Mouse (Mus musculus): ENCODE data around the gene Gsta3. TPM values are rescaled to one million over a fixed set of nuclear protein-coding genes. Genes with fewer than 3 reads are reported as not detected.
"Not testable (repeated sequence)": the region's sequence is repeated elsewhere in the genome, so short reads cannot be mapped to it uniquely, and the experiment has no call there.

Gene Gsta3
- polyA plus RNA-seq (2012; rRNA removed): 78.5 and 112 TPM in 2 replicates

DNA sequence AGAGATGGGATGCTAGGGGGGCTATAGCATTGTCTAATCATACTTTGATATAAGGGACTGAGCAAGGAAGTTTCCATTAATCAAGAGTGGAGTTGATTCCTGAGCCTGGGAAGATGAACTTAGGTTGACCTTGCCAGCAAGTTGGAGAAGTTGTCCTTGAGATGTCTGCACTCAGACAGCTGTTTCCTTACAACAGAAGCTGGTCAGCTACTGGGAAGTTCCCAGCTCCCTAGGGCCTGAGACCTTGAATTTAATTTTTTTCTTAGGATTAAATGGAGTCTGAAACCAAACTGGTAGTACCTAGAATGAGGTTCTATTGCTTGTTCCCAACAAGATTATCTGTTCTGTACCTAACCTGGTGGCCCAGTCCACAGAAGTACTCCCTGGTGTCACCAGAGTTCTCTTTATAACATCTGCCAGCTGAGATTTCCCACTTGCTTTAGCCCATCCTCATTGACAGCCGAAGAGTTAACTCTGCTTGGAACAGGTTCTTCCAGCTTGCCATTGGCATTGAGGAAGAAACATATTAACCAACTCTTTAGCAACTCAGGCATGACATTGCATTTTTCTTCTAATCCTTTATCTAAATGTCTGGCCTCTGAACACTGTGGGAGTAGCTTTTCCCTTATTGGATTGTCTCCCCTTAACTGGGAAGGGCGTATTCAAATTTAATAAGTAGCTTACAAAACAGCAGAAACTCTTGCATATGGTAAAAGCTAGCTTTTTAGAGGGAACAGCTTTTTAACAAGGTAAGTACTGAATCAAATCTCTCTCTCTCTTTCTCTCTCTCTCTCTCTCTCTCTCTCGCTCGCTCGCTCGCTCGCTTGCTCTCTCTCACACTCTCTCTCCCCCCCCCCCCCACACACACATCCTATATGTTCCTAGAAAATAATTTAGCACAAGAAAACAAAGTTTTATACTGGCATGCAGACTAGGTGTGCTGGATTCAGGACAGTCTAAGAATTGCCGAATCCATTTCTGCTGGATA, at the start of gene Gsta3:
Gene Gsta3, plus strand, starts transcription at position 679 of the 988 bp plus-strand sequence.
- no peak for DNase-seq (ENCODE audit: low spot score)

DNA sequence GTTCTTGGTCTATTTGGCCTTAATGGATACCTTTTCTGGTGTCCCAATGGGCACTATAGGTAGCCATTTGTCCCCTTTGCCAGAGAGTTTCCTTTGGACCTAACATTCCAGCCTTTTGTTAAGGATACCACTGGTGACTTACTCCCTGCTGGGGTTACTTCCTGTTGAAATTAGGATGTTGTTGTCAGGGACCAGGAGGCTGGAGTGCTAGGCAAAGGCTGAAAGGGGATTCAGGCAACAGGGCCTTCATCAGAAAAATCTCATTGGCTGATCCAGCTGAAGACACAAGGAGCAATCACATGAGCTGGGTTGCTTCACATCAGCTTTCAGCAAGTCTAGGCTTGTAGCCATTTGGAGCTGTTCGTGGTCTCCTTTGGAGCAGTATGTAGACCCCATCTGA, 34.1 kb upstream of the Gsta3 start:
- DNase-seq (ENCODE audit: low spot score): no peak

DNA sequence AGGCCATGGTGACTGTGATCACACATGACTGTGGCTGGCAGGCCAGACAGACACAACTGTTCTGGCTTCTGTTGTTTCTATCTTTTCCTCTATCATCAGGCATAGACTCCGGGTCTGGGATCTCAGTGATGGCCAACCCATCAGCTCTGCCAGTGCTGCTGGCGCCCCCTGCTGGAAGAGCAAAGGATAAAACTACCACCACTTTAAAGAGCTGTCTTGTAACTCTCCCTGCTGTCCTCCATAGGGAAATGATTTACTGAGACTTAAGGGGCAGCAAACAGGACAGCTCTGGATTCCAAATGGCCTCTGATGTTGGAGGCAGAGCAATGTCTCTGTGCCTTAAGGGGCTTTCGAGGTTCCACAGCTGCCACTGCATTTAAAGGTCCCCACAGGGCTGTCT, 26.9 kb upstream of the Gsta3 start:
- not testable (repeated sequence) for DNase-seq (ENCODE audit: low spot score)

DNA sequence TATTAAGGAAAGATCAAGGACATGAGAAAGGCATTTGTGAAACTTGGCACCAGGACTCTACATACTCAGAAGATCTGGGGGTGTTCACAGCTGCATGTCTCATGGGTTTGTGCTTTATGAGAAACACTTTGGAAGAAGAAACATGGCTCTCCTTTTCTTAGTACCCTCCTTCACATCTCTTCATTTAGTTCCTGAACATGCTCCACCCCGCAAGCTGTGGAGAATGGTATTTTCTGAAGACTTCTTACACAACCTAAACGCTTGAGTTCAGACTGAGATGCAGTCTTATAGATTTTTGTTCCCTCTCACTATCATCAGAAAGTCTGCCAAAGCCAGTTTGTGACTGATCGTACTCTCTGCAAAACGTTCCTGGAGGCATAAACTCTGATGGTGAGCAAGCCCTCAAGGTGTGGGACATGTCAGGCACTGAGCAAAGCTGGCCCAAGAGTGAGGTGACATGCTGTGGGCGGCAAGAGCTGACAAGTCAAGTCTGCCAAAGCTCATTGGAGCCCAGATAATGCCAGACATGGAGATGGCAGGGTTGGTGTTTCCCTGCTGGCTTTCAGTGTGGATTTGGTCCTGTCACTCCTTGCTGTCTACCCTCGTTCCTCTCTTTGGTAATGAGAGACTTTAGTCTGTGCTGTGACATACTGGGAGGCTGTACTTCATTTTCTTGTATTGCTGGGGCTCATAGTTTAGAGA, 26.2 kb upstream of the Gsta3 start:
- DNase-seq (ENCODE audit: low spot score): not testable (repeated sequence)

DNA sequence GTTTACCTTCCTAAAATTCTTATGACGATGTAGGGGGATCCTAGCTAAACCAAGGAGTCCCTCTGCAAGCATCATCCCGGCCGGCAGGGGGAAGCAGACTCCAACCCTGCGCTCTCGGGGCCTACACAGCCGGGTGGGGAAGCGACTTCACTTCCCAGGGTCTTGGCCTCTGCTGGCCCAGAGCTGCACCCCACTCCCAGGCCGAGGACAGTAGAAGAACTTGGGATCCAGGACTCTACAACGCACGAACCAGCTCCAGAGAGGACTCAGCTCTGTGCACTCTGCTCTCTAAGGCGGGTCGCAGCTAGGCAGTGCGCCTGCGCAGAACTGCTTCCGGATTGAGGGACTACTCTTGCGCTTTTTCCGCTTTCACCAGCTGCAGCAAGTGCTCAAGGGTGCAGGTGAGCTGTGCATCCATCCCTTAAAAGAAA, 21.9 kb upstream of the Gsta3 start, which contains the start of gene Tmem14a:
Gene Tmem14a, plus strand, starts transcription at position 87 of the 431 bp plus-strand sequence.
- peak; percentile 81 for DNase-seq (ENCODE audit: low spot score)

DNA sequence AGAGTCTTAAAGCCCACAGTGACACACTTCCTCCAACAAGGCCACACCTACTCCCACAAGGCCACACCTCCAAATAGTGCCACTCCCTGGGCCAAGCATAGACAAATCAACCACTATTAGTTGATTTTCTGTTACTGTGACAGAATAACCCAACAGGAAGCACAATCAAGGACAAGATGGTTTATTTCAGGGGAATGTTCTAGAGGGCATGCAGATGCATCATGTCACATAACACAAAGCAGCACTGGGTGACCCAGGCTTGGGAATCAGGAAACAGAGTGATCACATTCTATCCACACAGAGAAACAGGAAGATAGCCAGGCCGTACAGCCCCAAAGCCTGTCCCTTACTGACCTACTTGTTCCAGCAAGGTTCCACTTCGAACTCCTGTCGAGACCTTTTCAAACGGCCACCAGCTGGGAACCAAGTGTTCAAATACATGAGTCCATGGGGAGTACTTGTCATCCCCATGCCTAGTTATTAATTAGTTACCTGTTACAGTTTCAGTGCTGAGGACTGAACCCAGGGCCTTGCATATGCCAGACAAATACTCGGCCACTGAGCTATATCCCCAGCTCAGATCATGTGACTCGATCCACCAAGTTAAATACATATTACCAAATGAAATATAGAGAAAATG, 12.5 kb upstream of the Gsta3 start:
- no peak for DNase-seq (ENCODE audit: low spot score)

DNA sequence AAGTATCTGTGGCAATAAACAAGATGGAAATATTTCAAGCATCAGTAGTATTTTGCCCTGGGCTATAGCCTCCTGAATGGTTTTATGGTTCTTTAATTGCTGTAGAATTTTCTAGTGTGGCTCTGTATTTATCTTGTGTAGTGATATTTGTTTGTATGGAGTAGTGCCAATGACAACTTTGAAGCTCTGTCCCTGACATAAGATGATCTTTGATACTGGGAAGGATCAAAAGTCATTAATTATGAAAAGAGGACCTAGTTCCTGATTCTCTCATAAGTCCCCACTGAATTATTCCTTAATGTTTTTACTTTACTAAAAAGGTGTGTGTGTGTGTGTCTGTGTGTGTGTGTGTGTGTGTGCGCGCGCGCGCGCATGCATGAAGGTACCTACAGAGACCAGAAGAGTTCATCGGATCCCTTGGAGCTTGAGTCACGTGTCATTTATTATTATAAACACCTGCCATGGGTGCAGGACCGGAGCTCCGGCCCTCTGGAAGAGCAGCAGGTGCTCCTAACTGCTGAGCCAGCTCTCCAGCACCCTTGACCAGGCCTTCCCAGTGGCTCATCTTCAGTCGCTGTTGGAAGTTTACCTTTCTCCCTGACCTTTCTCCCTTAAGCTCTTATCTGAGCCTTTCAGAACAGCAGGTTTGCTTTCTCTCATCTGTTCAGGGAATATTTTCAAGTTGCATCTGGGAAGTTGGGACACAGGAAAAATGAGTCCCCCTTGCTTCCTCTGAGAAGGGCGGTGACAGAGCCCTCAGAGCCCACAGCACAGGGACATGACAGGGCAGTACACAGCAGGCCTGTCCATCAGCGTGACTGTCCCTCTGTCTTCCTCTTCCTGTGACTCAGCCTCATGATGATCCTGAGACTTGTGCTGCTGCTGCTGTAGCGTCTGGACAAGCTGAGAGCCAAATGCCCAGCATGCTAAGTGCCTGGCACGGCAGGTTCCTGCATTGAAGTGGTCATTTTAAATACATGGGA, 11.4 kb upstream of the Gsta3 start:
- not testable (repeated sequence) for DNase-seq (ENCODE audit: low spot score)

DNA sequence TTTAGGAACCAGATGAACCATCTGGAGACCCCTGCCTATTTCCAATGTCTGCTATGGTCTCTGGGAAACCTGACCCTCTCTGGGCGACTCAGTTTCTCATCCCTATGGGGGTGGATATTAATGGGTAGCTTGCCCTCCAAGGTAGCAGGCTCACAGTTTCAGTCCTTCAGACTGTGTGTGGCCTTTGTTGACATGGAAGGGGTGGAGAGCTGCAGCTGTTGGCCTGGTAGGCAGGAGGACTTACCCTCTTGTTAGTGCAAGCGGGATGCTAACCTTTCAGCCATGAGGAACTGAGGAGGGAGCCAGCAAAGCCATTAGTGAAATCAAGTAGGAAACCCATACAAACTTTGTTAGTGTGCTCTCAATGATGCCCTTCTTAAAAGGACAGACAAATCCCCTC, 10.0 kb upstream of the Gsta3 start:
- DNase-seq (ENCODE audit: low spot score): no peak

DNA sequence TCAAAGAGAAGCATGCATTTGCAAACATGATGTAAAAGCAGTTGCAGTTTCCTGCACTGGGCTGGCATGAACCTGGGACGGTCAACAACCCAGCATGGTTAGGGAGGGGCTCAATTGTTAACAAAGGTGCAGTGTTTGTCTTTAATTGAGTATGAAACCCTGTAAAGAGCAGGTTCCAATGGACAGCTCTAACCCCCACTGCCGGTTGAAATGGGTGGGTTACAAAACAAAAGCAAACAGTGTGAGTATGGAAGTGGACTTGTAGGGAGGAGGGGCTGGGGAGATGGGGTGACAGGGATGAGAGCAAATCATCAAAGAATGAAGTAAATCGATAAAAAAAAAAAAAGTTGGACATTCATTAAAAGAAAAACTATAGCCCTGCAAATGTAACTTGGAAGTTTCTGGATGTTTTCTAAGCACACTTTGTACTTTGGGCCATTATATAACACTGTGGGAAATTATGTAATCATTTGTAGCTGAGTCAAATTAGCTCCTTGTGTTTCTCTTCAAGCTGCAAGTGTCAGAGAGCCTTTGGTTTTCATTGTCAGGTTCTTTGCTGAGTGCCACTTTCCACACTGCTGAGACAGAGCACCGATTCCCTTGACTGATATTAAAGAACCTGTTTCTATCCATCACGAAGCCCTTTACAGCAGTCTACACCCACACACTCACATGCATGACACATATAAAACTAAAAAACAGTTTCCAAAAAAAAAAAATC, 8.5 kb upstream of the Gsta3 start:
- no peak for DNase-seq (ENCODE audit: low spot score)

DNA sequence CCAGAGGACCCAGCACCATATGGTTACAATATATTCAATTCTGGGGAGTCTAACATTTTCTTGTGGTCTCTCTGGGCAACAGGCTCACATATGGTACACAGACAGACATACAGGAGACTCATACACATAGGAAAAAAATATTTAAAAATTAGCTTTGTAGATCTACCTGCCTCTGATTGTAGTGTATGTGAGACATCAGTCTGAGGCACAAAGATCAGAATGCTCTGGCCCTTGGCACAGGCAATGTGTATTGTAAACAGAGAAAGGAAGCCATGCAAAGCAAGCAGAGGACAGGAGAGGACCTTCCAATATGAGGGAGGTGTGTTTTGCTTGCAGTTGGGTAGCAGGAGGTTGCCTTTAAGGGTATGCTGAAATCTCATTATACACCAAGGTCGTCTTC, 7.9 kb upstream of the Gsta3 start:
- no peak for DNase-seq (ENCODE audit: low spot score)

DNA sequence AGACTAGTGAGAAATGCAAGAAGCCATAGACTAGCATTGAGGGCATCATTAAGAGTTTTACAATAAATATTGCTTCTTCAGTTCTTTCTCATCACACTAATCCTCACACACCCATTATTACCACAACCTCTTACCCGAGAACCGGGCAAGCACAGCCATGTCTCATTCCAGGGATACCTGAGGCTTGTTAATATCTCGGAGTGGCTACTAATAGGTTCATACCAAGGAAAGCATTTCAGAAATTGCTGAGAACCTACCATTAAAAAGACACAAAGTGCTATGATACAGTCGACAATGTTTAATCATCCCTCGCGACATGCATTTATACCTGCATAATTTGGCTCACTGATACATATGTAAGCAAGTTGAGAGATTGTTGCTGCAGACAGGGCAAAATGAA, 5.0 kb upstream of the Gsta3 start:
- no peak for DNase-seq (ENCODE audit: low spot score)

DNA sequence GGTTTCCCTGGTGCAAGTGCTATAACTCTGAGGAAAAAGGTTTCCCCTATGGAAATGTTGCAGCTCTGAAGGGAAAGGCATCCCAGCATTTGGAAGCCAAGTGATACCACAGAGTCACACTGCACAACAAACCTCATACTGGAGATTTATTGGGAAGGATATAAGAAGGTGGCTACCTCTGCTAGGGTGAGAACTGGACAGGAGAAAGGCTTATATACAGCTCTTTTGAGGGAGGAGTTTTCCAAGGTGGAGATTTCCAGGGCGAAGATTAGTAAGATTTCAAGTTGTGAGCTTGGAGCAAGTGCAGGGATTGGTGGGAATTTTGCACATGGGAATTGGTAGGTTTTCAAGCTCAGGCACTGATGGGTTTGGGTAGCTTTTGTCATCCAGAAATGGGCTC, 707 bp downstream of the Gsta3 start:
- no peak for DNase-seq (ENCODE audit: low spot score)

DNA sequence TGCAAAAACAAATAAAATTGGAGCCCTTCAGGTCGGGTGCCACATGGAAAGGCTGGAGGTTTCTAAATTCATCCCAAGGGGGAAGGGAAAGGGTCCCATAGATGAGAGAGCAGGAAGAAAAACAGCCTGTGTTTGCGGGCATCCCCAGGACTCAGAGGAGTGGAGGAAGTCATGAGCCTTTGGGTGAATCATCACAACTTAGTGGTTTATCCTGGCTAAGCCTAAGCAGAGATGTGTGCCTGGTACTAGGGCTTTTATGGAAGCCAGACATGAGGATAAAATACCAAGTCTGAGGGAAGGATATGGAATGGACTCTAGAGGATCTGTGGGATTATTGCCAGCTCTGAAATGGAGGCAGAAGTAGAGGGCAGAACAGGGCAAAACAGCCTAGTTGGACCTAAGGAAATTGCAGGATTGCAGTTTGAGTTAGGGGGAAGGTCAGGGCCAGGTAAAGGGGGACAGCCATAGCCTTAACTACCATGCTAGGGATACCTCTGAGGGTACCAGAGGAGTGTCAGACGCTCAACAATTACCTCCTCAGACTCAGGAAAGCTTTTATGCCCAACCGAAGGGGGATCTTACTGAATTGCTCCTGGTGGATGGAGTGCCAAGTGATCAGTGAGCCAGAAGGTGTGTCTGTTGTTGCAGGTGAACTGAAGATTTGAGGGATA, 4.0 kb downstream of the Gsta3 start:
- DNase-seq (ENCODE audit: low spot score): no peak

DNA sequence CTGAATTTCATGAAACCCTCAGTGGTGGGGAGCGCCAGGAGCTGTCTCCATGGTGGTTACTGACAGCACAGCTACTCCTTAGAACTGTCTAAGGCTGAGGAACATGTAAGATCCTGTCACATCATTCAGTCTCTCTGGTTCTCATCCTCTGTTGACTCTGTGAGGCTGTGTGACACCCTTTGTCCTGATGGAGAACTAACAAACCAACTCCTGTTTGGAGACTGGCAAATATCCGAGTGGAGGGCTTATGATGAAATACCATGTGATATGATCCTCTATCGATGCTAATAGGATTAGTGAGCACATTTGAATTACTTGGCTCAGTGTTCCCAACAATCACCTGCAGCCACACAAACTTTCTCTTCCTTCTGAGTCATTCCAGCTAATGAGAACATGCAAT, 5.7 kb downstream of the Gsta3 start:
- no peak for DNase-seq (ENCODE audit: low spot score)

DNA sequence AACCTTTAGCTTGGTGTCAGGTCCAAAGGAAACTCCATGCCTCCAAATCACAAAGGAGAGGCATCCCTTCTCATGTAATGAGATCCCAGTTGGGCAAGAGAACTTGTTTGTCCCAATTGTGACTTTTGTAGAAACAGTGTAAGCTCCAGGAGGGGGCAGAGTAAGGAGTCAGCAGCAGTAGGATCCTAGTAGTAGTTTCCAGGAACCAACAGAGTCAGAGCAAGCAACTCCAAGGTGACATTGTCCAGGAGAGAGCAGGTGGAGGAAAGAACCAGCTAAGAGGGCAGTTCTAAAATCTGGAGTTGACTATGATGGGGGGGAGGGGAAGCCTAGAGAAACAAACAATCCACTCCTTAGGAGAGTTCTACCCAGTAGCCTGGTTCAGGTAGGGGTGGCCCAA, 7.5 kb downstream of the Gsta3 start:
- DNase-seq (ENCODE audit: low spot score): no peak

DNA sequence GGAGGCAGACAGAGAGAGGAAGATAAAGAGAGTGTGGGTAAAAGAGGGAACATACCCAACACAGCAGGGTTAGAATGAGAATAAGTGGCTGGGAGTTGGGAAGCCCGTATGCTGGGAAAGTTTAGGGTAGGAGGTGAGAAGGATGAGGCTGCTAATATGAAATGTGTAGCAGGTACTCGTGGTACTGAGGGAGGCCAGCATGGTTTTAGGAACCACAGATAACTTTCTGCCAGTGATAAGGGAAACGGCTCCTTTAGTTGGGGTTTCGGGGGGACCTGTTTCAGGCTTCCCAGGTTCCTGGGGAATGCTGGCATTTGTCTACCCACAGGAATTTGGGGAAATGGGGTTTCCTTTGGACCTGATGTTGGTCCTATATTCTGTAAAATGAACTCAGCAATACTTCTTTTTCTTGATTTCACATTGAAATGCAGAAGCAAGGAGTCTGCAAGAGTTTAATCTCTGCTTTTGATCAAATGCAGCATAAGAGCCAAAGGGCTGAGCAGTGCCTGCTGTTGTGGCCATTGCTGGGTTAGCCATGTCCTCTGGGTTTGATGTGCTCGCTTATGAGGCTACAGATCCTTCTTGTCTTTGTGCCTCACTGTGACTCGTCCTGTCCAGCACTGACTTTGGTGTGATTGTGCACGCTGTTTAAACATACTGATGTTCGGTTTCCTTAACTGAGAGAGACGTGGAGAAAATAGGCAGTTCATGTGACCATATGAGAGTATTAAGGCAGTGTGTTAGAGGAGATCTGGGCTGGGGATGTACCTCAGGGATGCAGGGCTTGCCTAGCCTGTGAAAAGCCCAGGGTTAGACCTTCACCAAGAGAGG, 8.4 kb downstream of the Gsta3 start:
- no peak for DNase-seq (ENCODE audit: low spot score)

DNA sequence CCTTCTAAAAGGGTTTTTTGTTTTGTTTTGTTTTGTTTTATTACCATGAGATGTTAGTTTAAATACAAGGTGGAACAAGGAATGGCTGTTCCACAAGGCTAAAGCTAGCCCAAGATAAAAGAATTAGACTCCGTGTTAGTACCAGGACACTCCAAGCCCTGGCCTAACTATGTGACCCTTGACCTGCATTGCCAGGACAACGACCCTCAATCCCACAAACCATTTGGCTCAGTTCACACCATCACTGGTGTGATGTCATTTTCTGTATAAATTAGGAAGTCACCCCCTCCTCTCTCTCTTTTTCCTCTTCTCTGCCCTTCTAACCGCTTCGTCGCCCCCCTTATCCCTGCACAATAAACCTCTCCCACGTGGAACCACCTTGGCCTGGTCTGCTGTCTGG, 11.3 kb downstream of the Gsta3 start:
- DNase-seq (ENCODE audit: low spot score): no peak

DNA sequence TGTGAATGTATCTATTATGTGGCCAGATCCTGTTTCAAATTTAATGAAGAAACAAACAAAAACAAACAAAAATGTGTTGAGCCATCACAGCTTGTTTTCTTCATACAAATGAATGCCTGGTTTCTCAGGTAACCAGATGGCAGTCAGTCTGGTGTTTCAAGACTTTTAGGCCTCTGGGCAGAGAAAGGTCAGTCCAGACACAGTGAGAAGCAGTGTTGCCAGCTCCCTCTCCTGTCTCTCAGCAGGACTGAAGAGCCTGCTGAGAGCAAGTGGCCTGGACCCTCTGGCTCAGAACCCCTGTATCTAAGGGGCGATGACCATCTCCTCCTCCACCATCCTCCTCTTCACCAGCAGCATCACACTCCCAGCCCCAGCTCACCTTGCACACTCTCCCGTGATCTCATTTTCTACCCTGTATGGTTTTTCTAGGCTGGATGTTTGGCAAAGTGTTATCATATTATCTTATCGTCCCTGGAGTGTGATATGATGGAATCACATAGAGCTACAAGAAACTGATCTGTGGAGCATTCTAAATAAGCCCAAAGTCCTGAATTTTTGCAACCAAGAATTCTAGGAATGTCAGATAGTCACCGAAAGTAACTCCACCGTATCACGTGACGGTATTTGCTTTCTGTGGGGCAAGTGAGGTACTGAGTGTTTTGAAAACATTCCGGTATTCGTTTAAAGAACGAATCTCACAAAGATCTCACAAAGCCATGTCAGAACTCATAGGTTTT, 12.3 kb downstream of the Gsta3 start:
- no peak for DNase-seq (ENCODE audit: low spot score)

Data from urinary bladder, adult 2 months (tissue).